Mouse (Mus musculus): ENCODE results near the gene Rnf223. TPM values are rescaled to one million over a fixed set of nuclear protein-coding genes. Genes with fewer than 3 reads are reported as not detected.

The Rnf223 gene
- total RNA-seq, 2 experiments from 2014 or later, result 0.22 to 0.34 TPM

Other genes starting within 250 kb of the Rnf223 start
- 10 to 100 TPM; 66.0 to 71.2 TPM for gene Pusl1, start 238.7 kb upstream of the Rnf223 start, total RNA-seq (2021)
- gene Acap3, start 238.7 kb upstream of the Rnf223 start, total RNA-seq (2021), result 100 to 1,000 TPM; 144 to 146 TPM
- gene Ube2j2, start 186.7 kb upstream of the Rnf223 start, total RNA-seq (2021), result 10 to 100 TPM; 84.9 to 93.8 TPM
- 10 to 100 TPM; 19.2 to 20.9 TPM for gene C1qtnf12, start 168.2 kb upstream of the Rnf223 start, total RNA-seq (2021)
- gene B3galt6, start 137.9 kb upstream of the Rnf223 start, total RNA-seq (2021), result 10 to 100 TPM; 11.4 to 11.8 TPM
- gene Sdf4, start 137.6 kb upstream of the Rnf223 start, total RNA-seq (2021), result 100 to 1,000 TPM; 136 to 139 TPM
- gene Tnfrsf4, start 116.7 kb upstream of the Rnf223 start, total RNA-seq (2021), result 1 to 10 TPM in 1 of 2 experiments, under 1 TPM in 1; 0.32 to 1.4 TPM
- not detected for gene Tnfrsf18, start 104.3 kb upstream of the Rnf223 start, total RNA-seq (2021)
- gene Ttll10, start 71.1 kb upstream of the Rnf223 start, total RNA-seq (2021), result not detected
- 10 to 100 TPM; 26.5 to 27.9 TPM for gene 9430015G10Rik, start 20.5 kb upstream of the Rnf223 start, total RNA-seq (2021)
- gene Agrn, start 67.0 kb downstream of the Rnf223 start, total RNA-seq (2021), result 100 to 1,000 TPM; 237 to 253 TPM
- gene Isg15, start 70.3 kb downstream of the Rnf223 start, total RNA-seq (2021), result under 1 TPM; 0.49 to 0.79 TPM
- gene AW011738, start 72.8 kb downstream of the Rnf223 start, total RNA-seq (2021), result 1 to 10 TPM; 3.2 to 4.2 TPM
- under 1 TPM; 0.22 to 0.28 TPM for gene Perm1, start 85.4 kb downstream of the Rnf223 start, total RNA-seq (2021)
- gene Plekhn1, start 104.3 kb downstream of the Rnf223 start, total RNA-seq (2021), result 10 to 100 TPM; 33.0 to 37.4 TPM
- gene Noc2l, start 105.5 kb downstream of the Rnf223 start, total RNA-seq (2021), result 10 to 100 TPM; 61.8 to 63.1 TPM
- gene Samd11, start 125.1 kb downstream of the Rnf223 start, total RNA-seq (2021), result 1 to 10 TPM; 5.2 to 5.4 TPM
- gene Vmn2r-ps159, start 200.6 kb downstream of the Rnf223 start, total RNA-seq (2021), result not detected